Mouse (Mus musculus): ENCODE data around the gene Tas2r124. TPM values are rescaled to one million over a fixed set of nuclear protein-coding genes. Genes with fewer than 3 reads are reported as not detected.

Gene Tas2r124
- polyA plus RNA-seq (2012; rRNA removed) = not detected in 2 replicates

GRCm38 (mm10) chr6:132754430-132754829, at the start of gene Tas2r124:
Gene Tas2r124 (plus strand): TSS chr6:132754730.
- DNase-seq (ENCODE audit: low read depth, low spot score) = no peak
- WGBS = 77% methylated on average over 1 of the region's 1 CpGs

GRCm38 (mm10) chr6:132711828-132712227, 42.7 kb upstream of the Tas2r124 start, which contains the start of gene Tas2r122:
Gene Tas2r122 (minus strand): TSS chr6:132711928.
- WGBS = 74% methylated on average over 3 of the region's 3 CpGs

GRCm38 (mm10) chr6:132737935-132738334, 16.6 kb upstream of the Tas2r124 start, which contains the start of gene Tas2r115:
Gene Tas2r115 (minus strand): TSS chr6:132738035.
- WGBS = 58% methylated on average over 2 of the region's 2 CpGs

More at GRCm38 (mm10) chr6:132711828-132712227, 42.7 kb upstream of the Tas2r124 start, which contains the start of gene Tas2r122:
- no peak for DNase-seq (ENCODE audit: low read depth, low spot score)

GRCm38 (mm10) chr6:132750206-132750605, 4.3 kb upstream of the Tas2r124 start:
- DNase-seq (ENCODE audit: low read depth, low spot score) = no peak
- 77% methylated on average over 2 of the region's 2 CpGs for WGBS

More at GRCm38 (mm10) chr6:132737935-132738334, 16.6 kb upstream of the Tas2r124 start, which contains the start of gene Tas2r115:
- DNase-seq (ENCODE audit: low read depth, low spot score) = no peak

- 96% methylated on average over 2 of the region's 2 CpGs for WGBS
- no peak for DNase-seq (ENCODE audit: low read depth, low spot score)
Measured at GRCm38 (mm10) chr6:132761831-132762230, 7.3 kb downstream of the Tas2r124 start, which contains the start of gene Tas2r102. Gene Tas2r102 (plus strand): TSS chr6:132762131.

- DNase-seq (ENCODE audit: low read depth, low spot score) = no peak
Measured at GRCm38 (mm10) chr6:132778062-132778461, 23.5 kb downstream of the Tas2r124 start, which contains the start of gene Tas2r136. Gene Tas2r136 (minus strand): TSS chr6:132778162.

- no peak for DNase-seq (ENCODE audit: low read depth, low spot score)
- 26% methylated on average over 1 of the region's 1 CpGs for WGBS
Measured at GRCm38 (mm10) chr6:132795393-132795792, 40.9 kb downstream of the Tas2r124 start.

GRCm38 (mm10) chr6:132802518-132802917, 48.0 kb downstream of the Tas2r124 start, which contains the start of gene Tas2r117:
Gene Tas2r117 (plus strand): TSS chr6:132802818.
- no peak for DNase-seq (ENCODE audit: low read depth, low spot score)
- 57% methylated on average over 1 of the region's 1 CpGs for WGBS

Other genes with a start within 250 kb of the Tas2r124 start
- gene Prh1, start 184.9 kb upstream of the Tas2r124 start, polyA plus RNA-seq (2012; rRNA removed) = not detected in 2 replicates
- gene Prp2, start 158.8 kb upstream of the Tas2r124 start, polyA plus RNA-seq (2012; rRNA removed) = not detected in 2 replicates
- gene A630073D07Rik, start 103.2 kb upstream of the Tas2r124 start, polyA plus RNA-seq (2012; rRNA removed) = not detected in 2 replicates
- gene Tas2r120, start 97.8 kb upstream of the Tas2r124 start, polyA plus RNA-seq (2012; rRNA removed) = not detected in 2 replicates
- gene Tas2r121, start 53.7 kb upstream of the Tas2r124 start, polyA plus RNA-seq (2012; rRNA removed) = not detected in 2 replicates
- not detected in 2 replicates for gene Tas2r122, start 42.8 kb upstream of the Tas2r124 start, polyA plus RNA-seq (2012; rRNA removed)
- not detected in 2 replicates for gene Tas2r115, start 16.7 kb upstream of the Tas2r124 start, polyA plus RNA-seq (2012; rRNA removed)
- not detected in 2 replicates for gene Tas2r102, start 7.4 kb downstream of the Tas2r124 start, polyA plus RNA-seq (2012; rRNA removed)
- not detected in 2 replicates for gene Tas2r136, start 23.4 kb downstream of the Tas2r124 start, polyA plus RNA-seq (2012; rRNA removed)
- not detected in 2 replicates for gene Tas2r117, start 48.1 kb downstream of the Tas2r124 start, polyA plus RNA-seq (2012; rRNA removed)
- gene Tas2r123, start 92.4 kb downstream of the Tas2r124 start, polyA plus RNA-seq (2012; rRNA removed) = not detected in 2 replicates
- gene Tas2r116, start 100.7 kb downstream of the Tas2r124 start, polyA plus RNA-seq (2012; rRNA removed) = not detected in 2 replicates
- gene Tas2r110, start 113.3 kb downstream of the Tas2r124 start, polyA plus RNA-seq (2012; rRNA removed) = not detected in 2 replicates
- gene Tas2r113, start 138.3 kb downstream of the Tas2r124 start, polyA plus RNA-seq (2012; rRNA removed) = not detected in 2 replicates
- not detected in 2 replicates for gene Tas2r125, start 154.9 kb downstream of the Tas2r124 start, polyA plus RNA-seq (2012; rRNA removed)
- gene Tas2r129, start 196.4 kb downstream of the Tas2r124 start, polyA plus RNA-seq (2012; rRNA removed) = not detected in 2 replicates
- not detected in 2 replicates for gene Tas2r131, start 203.2 kb downstream of the Tas2r124 start, polyA plus RNA-seq (2012; rRNA removed)
- gene Tas2r109, start 226.2 kb downstream of the Tas2r124 start, polyA plus RNA-seq (2012; rRNA removed) = not detected in 2 replicates